Mouse (Mus musculus): ENCODE measurements at regions not wholly inside any gene's neighbourhood (a gene's known extent, or its start where the extent isn't known, plus 50 kb on each side); places are given as distances from the start of the nearest gene placed in this dataset.

GRCm38 (mm10) chr3:21361069-21361468, 715.4 kb upstream of the Tbl1xr1 start:
- TF ChIP-seq EP300 (IDR thresholded peaks at IDR 0.05; ENCODE audit: low read depth): no peak
- no peak for TF ChIP-seq CTCF (IDR thresholded peaks at IDR 0.05; ENCODE audit: low read depth)

Measured in heart, postnatal 0 days (tissue).